Mouse (Mus musculus): ENCODE measurements around the gene Wdr46. TPM values are rescaled to one million over a fixed set of nuclear protein-coding genes. Genes with fewer than 3 reads are reported as not detected.
"Not testable (repeated sequence)": the region's sequence is repeated elsewhere in the genome, so short reads cannot be mapped to it uniquely, and the experiment has no call there.

The Wdr46 gene
- polyA plus RNA-seq, 1 experiment, result 6.7 TPM

GRCm38 (mm10) chr17:33948090-33948904, 7.8 kb downstream of the Wdr46 start:
- H3K9me3 ChIP-seq (ENCODE audit: control insufficient read depth, low read length), result no peaks in the 10 kb centered on the region
- H3K27me3 ChIP-seq (ENCODE audit: control insufficient read depth), result no peaks in the 10 kb centered on the region
- H3K4me1 ChIP-seq (ENCODE audit: control insufficient read depth), result peaks cover 52% of the 10 kb centered on the region
- no peak overlapping the region for H3K4me3 ChIP-seq (replicated peaks)
- TF ChIP-seq GATA1 (IDR thresholded peaks at IDR 0.05; ENCODE audit: low read length), result no peak
- no peak for TF ChIP-seq TAL1 (IDR thresholded peaks at IDR 0.05; ENCODE audit: low read length)
- H3K36me3 ChIP-seq (ENCODE audit: control insufficient read depth), result peaks cover 89% of the 10 kb centered on the region

GRCm38 (mm10) chr17:33948905-33949537, 8.6 kb downstream of the Wdr46 start:
- Histone ChIP-seq H3K9me3 (ENCODE audit: control insufficient read depth, low read length) (no peaks in the 10 kb centered on the region), H3K27me3 (ENCODE audit: control insufficient read depth) (no peaks in the 10 kb centered on the region), H3K36me3 (ENCODE audit: control insufficient read depth) (peaks cover 89% of the 10 kb centered on the region), H3K4me1 (ENCODE audit: control insufficient read depth) (peaks cover 58% of the 10 kb centered on the region), H3K4me3 (replicated peaks) (no peak overlapping the region)
- TF ChIP-seq TAL1 (IDR thresholded peaks at IDR 0.05; ENCODE audit: low read length), result no peak
- no peak for TF ChIP-seq GATA1 (IDR thresholded peaks at IDR 0.05; ENCODE audit: low read length)

- H3K4me3 ChIP-seq (replicated peaks), result peak overlapping the region; percentile 74
- H3K36me3 ChIP-seq (ENCODE audit: control insufficient read depth), result peaks cover 86% of the 10 kb centered on the region
- H3K9me3 ChIP-seq (ENCODE audit: control insufficient read depth, low read length), result no peaks in the 10 kb centered on the region
- H3K4me1 ChIP-seq (ENCODE audit: control insufficient read depth), result peaks cover 66% of the 10 kb centered on the region
- no peaks in the 10 kb centered on the region for H3K27me3 ChIP-seq (ENCODE audit: control insufficient read depth)
- TF ChIP-seq TAL1 (IDR thresholded peaks at IDR 0.05; ENCODE audit: low read length), result no peak
- TF ChIP-seq GATA1 (IDR thresholded peaks at IDR 0.05; ENCODE audit: low read length), result no peak
Measured at GRCm38 (mm10) chr17:33950131-33950625, 9.7 kb downstream of the Wdr46 start.

- peaks cover 67% of the 10 kb centered on the region for H3K4me1 ChIP-seq (ENCODE audit: control insufficient read depth)
- H3K36me3 ChIP-seq (ENCODE audit: control insufficient read depth), result peaks cover 78% of the 10 kb centered on the region
- no peaks in the 10 kb centered on the region for H3K9me3 ChIP-seq (ENCODE audit: control insufficient read depth, low read length)
Measured at GRCm38 (mm10) chr17:33951021-33951946, 10.8 kb downstream of the Wdr46 start, which contains the start of gene B3galt4. Gene B3galt4 (minus strand): TSS chr17:33951488.

GRCm38 (mm10) chr17:33952015-33952414, 11.6 kb downstream of the Wdr46 start:
- H3K4me3 ChIP-seq (replicated peaks), result peak overlapping the region; percentile 74
- H3K36me3 ChIP-seq (ENCODE audit: control insufficient read depth), result peaks cover 73% of the 10 kb centered on the region

More at GRCm38 (mm10) chr17:33951021-33951946, 10.8 kb downstream of the Wdr46 start, which contains the start of gene B3galt4:
- Histone ChIP-seq H3K27me3 (ENCODE audit: control insufficient read depth) (no peaks in the 10 kb centered on the region), H3K4me3 (replicated peaks) (peak within 1 kb of the TSS; percentile 74)
- TF ChIP-seq TAL1 (IDR thresholded peaks at IDR 0.05; ENCODE audit: low read length) (no peak), GATA1 (IDR thresholded peaks at IDR 0.05; ENCODE audit: low read length) (no peak)

GRCm38 (mm10) chr17:33952879-33953278, 12.4 kb downstream of the Wdr46 start:
- Histone ChIP-seq H3K4me1 (ENCODE audit: control insufficient read depth) (peaks cover 78% of the 10 kb centered on the region), H3K27me3 (ENCODE audit: control insufficient read depth) (no peaks in the 10 kb centered on the region), H3K9me3 (ENCODE audit: control insufficient read depth, low read length) (no peaks in the 10 kb centered on the region), H3K36me3 (ENCODE audit: control insufficient read depth) (peaks cover 74% of the 10 kb centered on the region), H3K4me3 (replicated peaks) (peak overlapping the region; percentile 91)
- TF ChIP-seq TAL1 (IDR thresholded peaks at IDR 0.05; ENCODE audit: low read length) (no peak), GATA1 (IDR thresholded peaks at IDR 0.05; ENCODE audit: low read length) (no peak)

More at GRCm38 (mm10) chr17:33952015-33952414, 11.6 kb downstream of the Wdr46 start:
- H3K9me3 ChIP-seq (ENCODE audit: control insufficient read depth, low read length); H3K27me3 ChIP-seq (ENCODE audit: control insufficient read depth): not testable (repeated sequence)
- peaks cover 73% of the 10 kb centered on the region for H3K4me1 ChIP-seq (ENCODE audit: control insufficient read depth)

- peak overlapping the region; percentile 91 for H3K4me3 ChIP-seq (replicated peaks)
- TF ChIP-seq TAL1 (IDR thresholded peaks at IDR 0.05; ENCODE audit: low read length) (no peak), GATA1 (IDR thresholded peaks at IDR 0.05; ENCODE audit: low read length) (no peak)
- peaks cover 79% of the 10 kb centered on the region for H3K4me1 ChIP-seq (ENCODE audit: control insufficient read depth)
- H3K27me3 ChIP-seq (ENCODE audit: control insufficient read depth), result no peaks in the 10 kb centered on the region
- peaks cover 74% of the 10 kb centered on the region for H3K36me3 ChIP-seq (ENCODE audit: control insufficient read depth)
- no peaks in the 10 kb centered on the region for H3K9me3 ChIP-seq (ENCODE audit: control insufficient read depth, low read length)
Measured at GRCm38 (mm10) chr17:33953310-33953709, 12.8 kb downstream of the Wdr46 start.

GRCm38 (mm10) chr17:33953961-33954565, 13.6 kb downstream of the Wdr46 start:
- Histone ChIP-seq H3K27me3 (ENCODE audit: control insufficient read depth) (no peaks in the 10 kb centered on the region), H3K36me3 (ENCODE audit: control insufficient read depth) (peaks cover 74% of the 10 kb centered on the region), H3K4me1 (ENCODE audit: control insufficient read depth) (peaks cover 74% of the 10 kb centered on the region), H3K4me3 (replicated peaks) (peak overlapping the region; percentile 91), H3K9me3 (ENCODE audit: control insufficient read depth, low read length) (no peaks in the 10 kb centered on the region)
- TF ChIP-seq GATA1 (IDR thresholded peaks at IDR 0.05; ENCODE audit: low read length) (no peak), TAL1 (IDR thresholded peaks at IDR 0.05; ENCODE audit: low read length) (no peak)
